Mouse (Mus musculus): ENCODE data around the gene Tnfrsf8.

Gene Tnfrsf8

GRCm38 (mm10) chr4:145278724-145279370 lies 36.1 kb downstream of the Tnfrsf8 start:
- in situ Hi-C loops (cut with MboI; ENCODE audit: low pct_unique_long_range_greater_than_20kb in 1 of 2, low sequenced_read_pairs in 2 of 2, unreplicated experiment in 1 of 2), result loop anchor here (25.0 kb wide), 1 partner anchor 392 kb away; the partner anchor contains the start of gene Dhrs3 (in 2 of the 2)

- in situ Hi-C loops (cut with MboI; ENCODE audit: low pct_unique_long_range_greater_than_20kb in 1 of 2, low sequenced_read_pairs in 2 of 2, unreplicated experiment in 1 of 2), result loop anchor here (25.0 kb wide), 1 partner anchor 391 kb away; the partner anchor contains the start of gene Dhrs3 (in 2 of the 2)
Measured at GRCm38 (mm10) chr4:145278231-145278630, 36.7 kb downstream of the Tnfrsf8 start.

- in situ Hi-C loops (cut with MboI; ENCODE audit: low pct_unique_long_range_greater_than_20kb in 1 of 2, low sequenced_read_pairs in 2 of 2, unreplicated experiment in 1 of 2), result loop anchor here (25.0 kb wide), 1 partner anchor 389 kb away; the partner anchor contains the start of gene Dhrs3 (in 2 of the 2)
Measured at GRCm38 (mm10) chr4:145276368-145277249, 38.4 kb downstream of the Tnfrsf8 start.

- in situ Hi-C loops (cut with MboI; ENCODE audit: low pct_unique_long_range_greater_than_20kb in 1 of 2, low sequenced_read_pairs in 2 of 2, unreplicated experiment in 1 of 2), result loop anchor here (5.0 to 25.0 kb wide), 2 partner anchors 58 to 388 kb away; partner anchors contain the start of gene Dhrs3 (in 2 of the 2)
Measured at GRCm38 (mm10) chr4:145274887-145275286, 40.1 kb downstream of the Tnfrsf8 start.

- in situ Hi-C loops (cut with MboI; ENCODE audit: low pct_unique_long_range_greater_than_20kb in 1 of 2, low sequenced_read_pairs in 2 of 2, unreplicated experiment in 1 of 2), result loop anchor here in 1 of 2 experiments (5.0 kb wide), 1 partner anchor 57 kb away; no protein-coding TSS in a partner anchor
Measured at GRCm38 (mm10) chr4:145273923-145274322, 41.0 kb downstream of the Tnfrsf8 start.

- in situ Hi-C loops (cut with MboI; ENCODE audit: low pct_unique_long_range_greater_than_20kb in 1 of 2, low sequenced_read_pairs in 2 of 2, unreplicated experiment in 1 of 2), result loop anchor here in 1 of 2 experiments (5.0 kb wide), 1 partner anchor 55 kb away; no protein-coding TSS in a partner anchor
Measured at GRCm38 (mm10) chr4:145272763-145273162, 42.2 kb downstream of the Tnfrsf8 start.

GRCm38 (mm10) chr4:145271634-145272033 lies 43.3 kb downstream of the Tnfrsf8 start:
- in situ Hi-C loops (cut with MboI; ENCODE audit: low pct_unique_long_range_greater_than_20kb in 1 of 2, low sequenced_read_pairs in 2 of 2, unreplicated experiment in 1 of 2), result loop anchor here in 1 of 2 experiments (5.0 kb wide), 1 partner anchor 54 kb away; no protein-coding TSS in a partner anchor

GRCm38 (mm10) chr4:145270136-145270535 lies 44.8 kb downstream of the Tnfrsf8 start:
- in situ Hi-C loops (cut with MboI; ENCODE audit: low pct_unique_long_range_greater_than_20kb in 1 of 2, low sequenced_read_pairs in 2 of 2, unreplicated experiment in 1 of 2), result loop anchor here in 1 of 2 experiments (5.0 kb wide), 1 partner anchor 53 kb away; no protein-coding TSS in a partner anchor

- in situ Hi-C loops (cut with MboI; ENCODE audit: low pct_unique_long_range_greater_than_20kb in 1 of 2, low sequenced_read_pairs in 2 of 2, unreplicated experiment in 1 of 2), result no loop called here
Measured at GRCm38 (mm10) chr4:145267631-145268110, 47.3 kb downstream of the Tnfrsf8 start.

GRCm38 (mm10) chr4:145266505-145266904 lies 48.5 kb downstream of the Tnfrsf8 start:
- in situ Hi-C loops (cut with MboI; ENCODE audit: low pct_unique_long_range_greater_than_20kb in 1 of 2, low sequenced_read_pairs in 2 of 2, unreplicated experiment in 1 of 2), result no loop called here

GRCm38 (mm10) chr4:145264761-145265160 lies 50.2 kb downstream of the Tnfrsf8 start:
- in situ Hi-C loops (cut with MboI; ENCODE audit: low pct_unique_long_range_greater_than_20kb in 1 of 2, low sequenced_read_pairs in 2 of 2, unreplicated experiment in 1 of 2), result no loop called here

GRCm38 (mm10) chr4:145263583-145263982 lies 51.4 kb downstream of the Tnfrsf8 start:
- in situ Hi-C loops (cut with MboI; ENCODE audit: low pct_unique_long_range_greater_than_20kb in 1 of 2, low sequenced_read_pairs in 2 of 2, unreplicated experiment in 1 of 2), result no loop called here

- in situ Hi-C loops (cut with MboI; ENCODE audit: low pct_unique_long_range_greater_than_20kb in 1 of 2, low sequenced_read_pairs in 2 of 2, unreplicated experiment in 1 of 2), result no loop called here
Measured at GRCm38 (mm10) chr4:145260802-145261201, 54.2 kb downstream of the Tnfrsf8 start.

- in situ Hi-C loops (cut with MboI; ENCODE audit: low pct_unique_long_range_greater_than_20kb in 1 of 2, low sequenced_read_pairs in 2 of 2, unreplicated experiment in 1 of 2), result no loop called here
Measured at GRCm38 (mm10) chr4:145257751-145258434, 57.1 kb downstream of the Tnfrsf8 start.

- in situ Hi-C loops (cut with MboI; ENCODE audit: low pct_unique_long_range_greater_than_20kb in 1 of 2, low sequenced_read_pairs in 2 of 2, unreplicated experiment in 1 of 2), result no loop called here
Measured at GRCm38 (mm10) chr4:145256144-145256543, 58.8 kb downstream of the Tnfrsf8 start.

GRCm38 (mm10) chr4:145254418-145254817 lies 60.5 kb downstream of the Tnfrsf8 start:
- in situ Hi-C loops (cut with MboI; ENCODE audit: low pct_unique_long_range_greater_than_20kb in 1 of 2, low sequenced_read_pairs in 2 of 2, unreplicated experiment in 1 of 2), result no loop called here

GRCm38 (mm10) chr4:145252611-145253010 lies 62.4 kb downstream of the Tnfrsf8 start:
- in situ Hi-C loops (cut with MboI; ENCODE audit: low pct_unique_long_range_greater_than_20kb in 1 of 2, low sequenced_read_pairs in 2 of 2, unreplicated experiment in 1 of 2), result no loop called here

- in situ Hi-C loops (cut with MboI; ENCODE audit: low pct_unique_long_range_greater_than_20kb in 1 of 2, low sequenced_read_pairs in 2 of 2, unreplicated experiment in 1 of 2), result no loop called here
Measured at GRCm38 (mm10) chr4:145251546-145251945, 63.4 kb downstream of the Tnfrsf8 start.
